In genomic region chr5:49329023-49329422, GRCm38 (mm10) we compare ENCODE assay signal across 19 mouse cellular contexts.
DNase-seq lines count a peak whose midpoint lies in the region; ATAC-seq and TF ChIP-seq lines count a peak whose summit lies in the region.
"Had no signal": no experiment of that assay in that cellular context is flagged by ENCODE, and none has a peak within 500 bp of the region (broad histone marks: within the 10 kb centered on the region; RNA-seq: fewer than 3 reads in every experiment).

No protein-coding gene starts in this region.

- peak overlapping the region; percentile 20; the same call in 1 of the 2 replicates for H3K27ac ChIP-seq in kidney, embryonic 15.5 days
- no peak overlapping the region for H3K27ac ChIP-seq in stomach, embryonic 15.5 days
- no peak overlapping the region for H3K27ac ChIP-seq in stomach, postnatal 0 days (replicated peaks)
- no peak overlapping the region for H3K27ac ChIP-seq in liver, embryonic 14.5 days
- no peak overlapping the region for H3K27ac ChIP-seq in heart, embryonic 10.5 days
- no peak overlapping the region for H3K27ac ChIP-seq in thymus, adult 2 months (ENCODE audit: control insufficient read depth, insufficient read depth, low read length)
- H3K27ac ChIP-seq: embryonic facial prominence, embryonic 15.5 days; forebrain, embryonic 15.5 days had no signal

- H3K27me3 ChIP-seq in kidney, embryonic 15.5 days, result no peaks in the 10 kb centered on the region
- no peaks in the 10 kb centered on the region for H3K27me3 ChIP-seq in stomach, embryonic 15.5 days (replicated peaks)
- H3K27me3 ChIP-seq in stomach, postnatal 0 days (ENCODE audit: control insufficient read depth, insufficient read depth, low read length), result no peaks in the 10 kb centered on the region
- no peaks in the 10 kb centered on the region for H3K27me3 ChIP-seq in liver, embryonic 14.5 days (ENCODE audit: control insufficient read depth, insufficient read depth, low read length)
- H3K27me3 ChIP-seq in heart, embryonic 10.5 days (ENCODE audit: insufficient read depth, poor library complexity, severe bottlenecking), result no peaks in the 10 kb centered on the region
- no peaks in the 10 kb centered on the region for H3K27me3 ChIP-seq in thymus, adult 2 months (ENCODE audit: control insufficient read depth, insufficient read depth, low read length)
- H3K27me3 ChIP-seq: embryonic facial prominence, embryonic 15.5 days; forebrain, embryonic 15.5 days had no signal

- H3K36me3 ChIP-seq in kidney, embryonic 15.5 days, result no peaks in the 10 kb centered on the region
- H3K36me3 ChIP-seq in stomach, embryonic 15.5 days, result no peaks in the 10 kb centered on the region
- H3K36me3 ChIP-seq in stomach, postnatal 0 days (ENCODE audit: control insufficient read depth, insufficient read depth, low read length), result no peaks in the 10 kb centered on the region
- H3K36me3 ChIP-seq in liver, embryonic 14.5 days (replicated peaks; ENCODE audit: control insufficient read depth, insufficient read depth, low read depth), result no peaks in the 10 kb centered on the region
- no peaks in the 10 kb centered on the region for H3K36me3 ChIP-seq in heart, embryonic 10.5 days
- H3K36me3 ChIP-seq in thymus, adult 2 months (ENCODE audit: control insufficient read depth, insufficient read depth, low read length), result no peaks in the 10 kb centered on the region
- H3K36me3 ChIP-seq: embryonic facial prominence, embryonic 15.5 days; forebrain, embryonic 15.5 days had no signal

- no peak for TF ChIP-seq EP300 in stomach, postnatal 0 days (optimal IDR thresholded peaks at IDR 0.05)
- TF ChIP-seq EP300 in liver, embryonic 14.5 days (IDR thresholded peaks at IDR 0.05; ENCODE audit: low read depth), result no peak

- H3K4me1 ChIP-seq in kidney, embryonic 15.5 days, result no peaks in the 10 kb centered on the region
- no peaks in the 10 kb centered on the region for H3K4me1 ChIP-seq in stomach, embryonic 15.5 days
- H3K4me1 ChIP-seq in stomach, postnatal 0 days (replicated peaks; ENCODE audit: control insufficient read depth, insufficient read depth), result no peaks in the 10 kb centered on the region
- H3K4me1 ChIP-seq in liver, embryonic 14.5 days (replicated peaks; ENCODE audit: control insufficient read depth in 2 of 2, insufficient read depth in 2 of 2, low read length in 1 of 2), result no peaks in the 10 kb centered on the region
- H3K4me1 ChIP-seq in heart, embryonic 10.5 days, result no peaks in the 10 kb centered on the region
- H3K4me1 ChIP-seq in thymus, adult 2 months (replicated peaks; ENCODE audit: control insufficient read depth, insufficient read depth, low read length), result no peaks in the 10 kb centered on the region
- H3K4me1 ChIP-seq: embryonic facial prominence, embryonic 15.5 days; forebrain, embryonic 15.5 days had no signal

- DNase-seq in kidney, postnatal 10 days, result no peak
- DNase-seq in stomach, postnatal 0 days (ENCODE audit: low spot score), result no peak
- DNase-seq in liver, embryonic 14.5 days (ENCODE audit: low read depth in 3 of 3, low spot score in 3 of 3), result peak in 1 of 3 experiments; percentile 15
- no peak for DNase-seq in heart, embryonic 10.5 days (ENCODE audit: low spot score)
- DNase-seq in thymus, adult 2 months, result no peak
- DNase-seq in heart, postnatal 4 days, result no peak
- DNase-seq: adrenal gland, postnatal 10 days; cerebellum, adult 11 months; cerebellum, adult 8-10 months; cerebellum, postnatal 14 days; embryo, embryonic 11 days; gastrocnemius, postnatal 36 days; heart, adult 11 months; heart, postnatal 10 days had no signal

- no peaks in the 10 kb centered on the region for H3K9me3 ChIP-seq in kidney, embryonic 15.5 days (replicated peaks)
- H3K9me3 ChIP-seq in stomach, embryonic 15.5 days, result no peaks in the 10 kb centered on the region
- no peaks in the 10 kb centered on the region for H3K9me3 ChIP-seq in stomach, postnatal 0 days (ENCODE audit: control insufficient read depth, low read length)
- no peaks in the 10 kb centered on the region for H3K9me3 ChIP-seq in liver, embryonic 14.5 days (ENCODE audit: control insufficient read depth, low read length)
- no peaks in the 10 kb centered on the region for H3K9me3 ChIP-seq in heart, embryonic 10.5 days
- H3K9me3 ChIP-seq: embryonic facial prominence, embryonic 15.5 days; forebrain, embryonic 15.5 days had no signal

- H3K4me2 ChIP-seq in kidney, embryonic 15.5 days, result no peak overlapping the region
- no peak overlapping the region for H3K4me2 ChIP-seq in stomach, embryonic 15.5 days
- no peak overlapping the region for H3K4me2 ChIP-seq in stomach, postnatal 0 days (replicated peaks; ENCODE audit: low read depth)
- no peak overlapping the region for H3K4me2 ChIP-seq in liver, embryonic 14.5 days (ENCODE audit: low read depth)
- H3K4me2 ChIP-seq: embryonic facial prominence, embryonic 15.5 days; forebrain, embryonic 15.5 days had no signal

- 0 out of 2 replicates have a peak, but pooled peaks have one; percentile 52 for ATAC-seq in kidney, embryonic 15.5 days (replicated peaks; ENCODE audit: low FRiP score)
- ATAC-seq in stomach, embryonic 15.5 days (ENCODE audit: insufficient read depth, low FRiP score, low read depth), result peak; percentile 70; the same call in 1 of the 2 replicates
- no peak for ATAC-seq in stomach, postnatal 0 days (ENCODE audit: low FRiP score, low TSS enrichment)
- ATAC-seq in liver, embryonic 14.5 days (ENCODE audit: insufficient read depth), result peak; percentile 58; the same call in 1 of the 2 replicates
- ATAC-seq: forebrain, embryonic 15.5 days had no signal

- no peak for TF ChIP-seq POLR2A in thymus, adult 2 months (IDR thresholded peaks at IDR 0.05; ENCODE audit: control insufficient read depth, extremely low read depth, insufficient read depth, low read length, poor library complexity)

- H3K4me3 ChIP-seq in kidney, embryonic 15.5 days (replicated peaks), result no peak overlapping the region
- H3K4me3 ChIP-seq in stomach, embryonic 15.5 days (replicated peaks), result no peak overlapping the region
- H3K4me3 ChIP-seq in stomach, postnatal 0 days (ENCODE audit: low read depth, low read length), result no peak overlapping the region
- H3K4me3 ChIP-seq in liver, embryonic 14.5 days (ENCODE audit: insufficient read depth in 1 of 2, low read depth in 2 of 2, low read length in 2 of 2), result no peak overlapping the region
- H3K4me3 ChIP-seq in heart, embryonic 10.5 days, result no peak overlapping the region
- H3K4me3 ChIP-seq in thymus, adult 2 months (ENCODE audit: control insufficient read depth, insufficient read depth, low read length), result no peak overlapping the region
- H3K4me3 ChIP-seq: embryonic facial prominence, embryonic 15.5 days; erythroblast, embryonic 14.5 days; forebrain, embryonic 15.5 days had no signal

- 75% methylated on average over 1 of the region's 1 CpGs for WGBS in kidney, embryonic 15.5 days
- 83% methylated on average over 1 of the region's 1 CpGs for WGBS in stomach, embryonic 15.5 days
- WGBS in stomach, postnatal 0 days, result 71% methylated on average over 1 of the region's 1 CpGs
- 66% methylated on average over 1 of the region's 1 CpGs for WGBS in liver, embryonic 14.5 days (ENCODE audit: insufficient replicate concordance)
- WGBS in heart, embryonic 10.5 days, result 80% methylated on average over 1 of the region's 1 CpGs
- WGBS in thymus, adult 2 months, result 88% methylated on average over 1 of the region's 1 CpGs

- H3K9ac ChIP-seq in kidney, embryonic 15.5 days, result no peak overlapping the region
- H3K9ac ChIP-seq in stomach, embryonic 15.5 days, result no peak overlapping the region
- no peak overlapping the region for H3K9ac ChIP-seq in stomach, postnatal 0 days (ENCODE audit: low read length)
- no peak overlapping the region for H3K9ac ChIP-seq in liver, embryonic 14.5 days (replicated peaks)
- H3K9ac ChIP-seq: embryonic facial prominence, embryonic 15.5 days; forebrain, embryonic 15.5 days had no signal

- TF ChIP-seq CTCF in stomach, postnatal 0 days (IDR thresholded peaks at IDR 0.05; ENCODE audit: low read depth), result no peak
- no peak for TF ChIP-seq CTCF in liver, embryonic 14.5 days (IDR thresholded peaks at IDR 0.05; ENCODE audit: low read depth)
- no peak for TF ChIP-seq CTCF in thymus, adult 2 months (IDR thresholded peaks at IDR 0.05; ENCODE audit: borderline replicate concordance, control insufficient read depth, extremely low read depth, insufficient read depth, low read length, poor library complexity)
